ENCODE assay signal across 21 mouse cellular contexts in the genomic region with DNA sequence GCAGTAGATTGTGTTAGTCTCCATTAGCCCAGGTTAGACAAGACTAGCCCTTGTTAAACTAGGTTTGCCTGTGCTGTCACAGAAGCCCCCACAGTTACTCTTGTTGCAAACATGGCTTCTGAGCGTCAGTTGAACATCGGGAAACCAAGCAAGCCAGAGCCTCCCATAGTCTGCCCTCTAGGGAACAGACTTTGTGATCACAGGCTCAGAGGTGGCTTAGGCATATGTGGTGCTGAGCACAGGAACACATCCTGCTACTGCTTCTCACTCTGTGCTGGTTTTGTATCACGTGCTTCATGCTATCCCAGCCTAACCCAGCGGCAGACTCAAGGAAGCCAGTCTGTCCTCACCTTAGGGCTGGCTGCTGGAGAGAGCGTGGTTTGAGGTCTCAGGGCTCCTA.
DNase-seq lines count a peak whose midpoint lies in the region; ATAC-seq and TF ChIP-seq lines count a peak whose summit lies in the region.
"Had no signal": no experiment of that assay in that cellular context is flagged by ENCODE, and none has a peak within 500 bp of the region (broad histone marks: within the 10 kb centered on the region; RNA-seq: fewer than 3 reads in every experiment).

No protein-coding gene starts in this region.

- H3K27ac ChIP-seq in forebrain, postnatal 0 days (ENCODE audit: low read depth, low read length), result no peak overlapping the region
- no peak overlapping the region for H3K27ac ChIP-seq in forebrain, embryonic 15.5 days (replicated peaks)
- H3K27ac ChIP-seq in left cerebral cortex, adult 2 months, result no peak overlapping the region
- H3K27ac ChIP-seq in heart, embryonic 12.5 days (ENCODE audit: poor library complexity, severe bottlenecking), result no peak overlapping the region
- H3K27ac ChIP-seq: forebrain, embryonic 13.5 days; hindbrain, embryonic 15.5 days; intestine, embryonic 15.5 days; liver, embryonic 13.5 days; midbrain, embryonic 15.5 days had no signal

- 0 out of 2 replicates have a peak, but pooled peaks have one; percentile 4 for TF ChIP-seq CTCF in forebrain, postnatal 0 days (IDR thresholded peaks at IDR 0.05; ENCODE audit: low read depth)
- TF ChIP-seq CTCF in left cerebral cortex, adult 2 months (IDR thresholded peaks at IDR 0.05), result peak; percentile 9

- no peak for DNase-seq in forebrain, postnatal 0 days
- no peak for DNase-seq in left cerebral cortex, adult 2 months (ENCODE audit: extremely low spot score in 1 of 2, low spot score in 2 of 2)
- no peak for DNase-seq in left cerebral cortex, adult 8-10 months (ENCODE audit: low spot score in 2 of 2)
- DNase-seq in T-cell, adult 2 months (ENCODE audit: low spot score), result peak; percentile 51
- DNase-seq in thymus, postnatal 14 days, result peak; percentile 55
- no peak for DNase-seq in urinary bladder, postnatal 10 days (ENCODE audit: low spot score)
- DNase-seq: cerebellum, adult 9-10 months; gastrocnemius, postnatal 10 days; heart, adult 11 months; kidney, postnatal 25 days; liver, embryonic 13.5 days; lung, adult 2 months; lung, postnatal 14 days had no signal

- no peak overlapping the region for H3K4me2 ChIP-seq in forebrain, postnatal 0 days (ENCODE audit: low read depth)
- no peak overlapping the region for H3K4me2 ChIP-seq in forebrain, embryonic 15.5 days (replicated peaks)
- H3K4me2 ChIP-seq in heart, embryonic 12.5 days, result no peak overlapping the region
- H3K4me2 ChIP-seq: forebrain, embryonic 13.5 days; hindbrain, embryonic 15.5 days; intestine, embryonic 15.5 days; liver, embryonic 13.5 days; midbrain, embryonic 15.5 days had no signal

- 78% methylated on average over 5 of the region's 5 CpGs for WGBS in forebrain, postnatal 0 days
- 76% methylated on average over 5 of the region's 5 CpGs for WGBS in forebrain, embryonic 15.5 days
- 65% methylated on average over 5 of the region's 5 CpGs for WGBS in heart, embryonic 12.5 days

- no peaks in the 10 kb centered on the region for H3K27me3 ChIP-seq in forebrain, postnatal 0 days (ENCODE audit: insufficient read depth, low read length)
- H3K27me3 ChIP-seq in forebrain, embryonic 15.5 days, result no peaks in the 10 kb centered on the region
- H3K27me3 ChIP-seq in heart, embryonic 12.5 days (replicated peaks), result no peaks in the 10 kb centered on the region
- H3K27me3 ChIP-seq: forebrain, embryonic 13.5 days; hindbrain, embryonic 15.5 days; intestine, embryonic 15.5 days; liver, embryonic 13.5 days; midbrain, embryonic 15.5 days had no signal

- ATAC-seq in forebrain, postnatal 0 days, result peak; percentile 32; the same call in 1 of the 2 replicates
- ATAC-seq in forebrain, embryonic 15.5 days (replicated peaks), result no peak
- no peak for ATAC-seq in heart, embryonic 12.5 days (ENCODE audit: insufficient number of reproducible peaks, low FRiP score)
- ATAC-seq: forebrain, embryonic 13.5 days; intestine, embryonic 15.5 days; midbrain, embryonic 15.5 days had no signal

- H3K4me3 ChIP-seq in forebrain, postnatal 0 days (ENCODE audit: low read depth, low read length), result no peak overlapping the region
- H3K4me3 ChIP-seq in forebrain, embryonic 15.5 days, result no peak overlapping the region
- no peak overlapping the region for H3K4me3 ChIP-seq in left cerebral cortex, adult 2 months
- no peak overlapping the region for H3K4me3 ChIP-seq in heart, embryonic 12.5 days
- H3K4me3 ChIP-seq: forebrain, embryonic 13.5 days; hindbrain, embryonic 15.5 days; intestine, embryonic 15.5 days; liver, embryonic 13.5 days; midbrain, embryonic 15.5 days; myocyte had no signal

- no peak overlapping the region for H3K9ac ChIP-seq in forebrain, postnatal 0 days
- H3K9ac ChIP-seq in forebrain, embryonic 15.5 days (replicated peaks), result no peak overlapping the region
- no peak overlapping the region for H3K9ac ChIP-seq in heart, embryonic 12.5 days
- H3K9ac ChIP-seq: forebrain, embryonic 13.5 days; hindbrain, embryonic 15.5 days; intestine, embryonic 15.5 days; liver, embryonic 13.5 days; midbrain, embryonic 15.5 days had no signal

- H3K36me3 ChIP-seq in forebrain, postnatal 0 days (ENCODE audit: insufficient read depth), result no peaks in the 10 kb centered on the region
- H3K36me3 ChIP-seq in forebrain, embryonic 15.5 days, result no peaks in the 10 kb centered on the region
- no peaks in the 10 kb centered on the region for H3K36me3 ChIP-seq in heart, embryonic 12.5 days
- H3K36me3 ChIP-seq: G1E; hindbrain, embryonic 15.5 days; intestine, embryonic 15.5 days; liver, embryonic 13.5 days; midbrain, embryonic 15.5 days had no signal

- intact Hi-C loops in left cerebral cortex, adult 2 months (cut with DNase I), result loop anchor here (5.0 kb wide), 1 partner anchor 90 kb away; the partner anchor contains the start of gene Kcnn3

- H3K4me1 ChIP-seq in forebrain, postnatal 0 days (ENCODE audit: insufficient read depth), result peaks cover 11% of the 10 kb centered on the region
- H3K4me1 ChIP-seq in forebrain, embryonic 15.5 days, result peaks cover 30% of the 10 kb centered on the region
- H3K4me1 ChIP-seq in heart, embryonic 12.5 days (replicated peaks), result peaks cover 15% of the 10 kb centered on the region
- H3K4me1 ChIP-seq: liver, embryonic 13.5 days had no signal

- H3K9me3 ChIP-seq in forebrain, postnatal 0 days (ENCODE audit: low read length), result no peaks in the 10 kb centered on the region
- H3K9me3 ChIP-seq in forebrain, embryonic 15.5 days, result no peaks in the 10 kb centered on the region
- no peaks in the 10 kb centered on the region for H3K9me3 ChIP-seq in heart, embryonic 12.5 days (replicated peaks)
- H3K9me3 ChIP-seq: forebrain, embryonic 13.5 days; G1E; hindbrain, embryonic 15.5 days; intestine, embryonic 15.5 days; liver, embryonic 13.5 days; midbrain, embryonic 15.5 days had no signal

Comparison
In these comparisons a context has a peak if more than half of its experiments do, and no peak if none do; other contexts are left out.
1. DNase-seq: peak in T-cell, adult 2 months (single experiment) and thymus, postnatal 14 days (single experiment); none in forebrain, postnatal 0 days (single experiment), left cerebral cortex, adult 2 months (0 of 2), left cerebral cortex, adult 8-10 months (0 of 2) and urinary bladder, postnatal 10 days (single experiment).